Mouse (Mus musculus) CH12.LX (cell line): Measurements from ENCODE around the gene Cdadc1. TPM values are rescaled to one million over a fixed set of nuclear protein-coding genes. Genes with fewer than 3 reads are reported as not detected.

ENCODE experiments used
- DNase-seq: peaks from one replicate; pipeline ENCODE4 v3.0.0-alpha.2; 2013; ENCODE audit errors: extremely low read depth
- H3K27ac ChIP-seq: 2 replicates; pipeline ENCODE4 v1.5.1; 2012; ENCODE audit warnings: low read depth, mild to moderate bottlenecking, control low read depth, moderate library complexity; ENCODE audit not compliant: insufficient read depth
- H3K27me3 ChIP-seq: replicated peaks from 2 replicates; pipeline ENCODE3; 2012; ENCODE audit warnings: inconsistent platforms
- H3K36me3 ChIP-seq, 2 experiments: replicated peaks in 1 of 2; 2 replicates each; pipeline versions ENCODE3 to v1.6.1; 2012; ENCODE audit warnings: inconsistent platforms in 1 of 2, low read length in 1 of 2, mild to moderate bottlenecking in 1 of 2, mixed read lengths in 1 of 2, moderate library complexity in 1 of 2; ENCODE audit not compliant: control insufficient read depth in 1 of 2, insufficient read depth in 1 of 2
- H3K4me1 ChIP-seq, 2 experiments: 2 replicates each; pipeline ENCODE4 v1.6.1; 2012; ENCODE audit warnings: inconsistent platforms in 1 of 2, moderate library complexity in 1 of 2; ENCODE audit not compliant: insufficient read depth in 2 of 2, control insufficient read depth in 1 of 2
- H3K4me2 ChIP-seq: 2 replicates; pipeline ENCODE4 v1.6.1; 2012; ENCODE audit warnings: low read depth, mild to moderate bottlenecking, control low read depth; ENCODE audit not compliant: poor library complexity, insufficient read depth, severe bottlenecking
- H3K4me3 ChIP-seq, 3 experiments: fragments of 150-350 bp in 1 of 3; sonication (generic) in 1 of 3; replicated peaks in 1 of 3; 2 replicates each; pipeline versions ENCODE3 to v1.5.1; 2011 to 2012; ENCODE audit warnings: low read depth in 2 of 3, low read length in 2 of 3, mild to moderate bottlenecking in 2 of 3, moderate library complexity in 2 of 3, control low read depth in 1 of 3, improper control_type of control experiment in 1 of 3, inconsistent platforms in 1 of 3, mixed read lengths in 1 of 3; ENCODE audit not compliant: poor library complexity in 1 of 3
- H3K79me2 ChIP-seq: replicated peaks from 2 replicates; pipeline ENCODE4 v1.6.1; 2012; ENCODE audit warnings: mild to moderate bottlenecking, moderate library complexity; ENCODE audit not compliant: control insufficient read depth, poor library complexity, insufficient read depth, severe bottlenecking; ENCODE audit errors: extremely low read depth
- H3K9ac ChIP-seq: 2 replicates; pipeline ENCODE4 v1.6.1; 2012; ENCODE audit warnings: low read depth, mild to moderate bottlenecking, control low read depth, moderate library complexity; ENCODE audit not compliant: insufficient read depth
- H3K9me3 ChIP-seq: replicated peaks from 2 replicates; pipeline ENCODE3; 2012; ENCODE audit warnings: low read length, inconsistent platforms, mixed read lengths
- BHLHE40 ChIP-seq: IDR thresholded peaks from 2 replicates; pipeline ENCODE4 v1.6.1; 2011; ENCODE audit warnings: mild to moderate bottlenecking, low read depth, low read length, improper control_type of control experiment
- CHD1 ChIP-seq: IDR thresholded peaks from 2 replicates; pipeline ENCODE4 v1.6.1; 2012; ENCODE audit warnings: low read depth, low read length, improper control_type of control experiment, inconsistent platforms
- CTCF ChIP-seq, 2 experiments: IDR thresholded peaks in 1 of 2; conservative IDR thresholded peaks in 1 of 2; 2 replicates each; pipeline ENCODE4 v1.5.1; 2011 to 2012; ENCODE audit warnings: low read depth in 2 of 2, low read length in 2 of 2, improper control_type of control experiment in 1 of 2, inconsistent platforms in 1 of 2, mild to moderate bottlenecking in 1 of 2, moderate library complexity in 1 of 2
- ELF1 ChIP-seq: IDR thresholded peaks from 2 replicates; pipeline ENCODE4 v1.6.1; 2014; ENCODE audit warnings: low read depth, mild to moderate bottlenecking, inconsistent platforms, low read length, improper control_type of control experiment
- EP300 ChIP-seq: IDR thresholded peaks from 2 replicates; pipeline ENCODE4 v1.6.1; 2011; ENCODE audit warnings: low read length, improper control_type of control experiment
- ETS1 ChIP-seq: conservative IDR thresholded peaks from 2 replicates; pipeline ENCODE4 v1.6.1; 2012; ENCODE audit warnings: low read depth, mild to moderate bottlenecking, inconsistent platforms, low read length, improper control_type of control experiment, moderate library complexity
- GABPA ChIP-seq: IDR thresholded peaks from 2 replicates; pipeline ENCODE4 v1.6.1; 2012; ENCODE audit warnings: low read depth, low read length, improper control_type of control experiment, inconsistent platforms; ENCODE audit not compliant: insufficient replicate concordance
- HCFC1 ChIP-seq: IDR thresholded peaks from 2 replicates; pipeline ENCODE4 v1.6.1; 2012; ENCODE audit warnings: low read depth, mild to moderate bottlenecking, inconsistent platforms, low read length, improper control_type of control experiment
- IRF4 ChIP-seq: IDR thresholded peaks from 2 replicates; pipeline ENCODE4 v1.6.1; 2014; ENCODE audit warnings: low read depth, mild to moderate bottlenecking, inconsistent platforms, low read length, improper control_type of control experiment
- JUND ChIP-seq: conservative IDR thresholded peaks from 2 replicates; pipeline ENCODE4 v1.6.1; 2011; ENCODE audit warnings: low read depth, low read length, improper control_type of control experiment
- MAFK ChIP-seq: IDR thresholded peaks from 2 replicates; pipeline ENCODE4 v1.6.1; 2011; ENCODE audit warnings: low read length, improper control_type of control experiment; ENCODE audit not compliant: insufficient replicate concordance
- MAX ChIP-seq: IDR thresholded peaks from 2 replicates; pipeline ENCODE4 v1.6.1; 2011; ENCODE audit warnings: low read length, improper control_type of control experiment
- MAZ ChIP-seq: IDR thresholded peaks from 2 replicates; pipeline ENCODE4 v1.6.1; 2012; ENCODE audit warnings: low read depth, mild to moderate bottlenecking, inconsistent platforms, low read length, improper control_type of control experiment, moderate library complexity
- MYC ChIP-seq: IDR thresholded peaks from 2 replicates; pipeline ENCODE4 v1.6.1; 2011; ENCODE audit warnings: low read depth, mild to moderate bottlenecking, improper control_type of control experiment, low read length
- NRF1 ChIP-seq: IDR thresholded peaks from 2 replicates; pipeline ENCODE4 v1.6.1; 2014; ENCODE audit warnings: low read depth, mild to moderate bottlenecking, inconsistent platforms, low read length, improper control_type of control experiment, moderate library complexity
- PAX5 ChIP-seq: IDR thresholded peaks from 2 replicates; pipeline ENCODE4 v1.6.1; 2012; ENCODE audit warnings: low read length, inconsistent platforms, mixed read lengths
- POLR2A ChIP-seq: IDR thresholded peaks from 2 replicates; pipeline ENCODE4 v1.6.1; 2011; ENCODE audit warnings: low read depth, mild to moderate bottlenecking, improper control_type of control experiment, low read length
- TCF12 ChIP-seq: IDR thresholded peaks from 2 replicates; pipeline ENCODE4 v1.6.1; 2014; ENCODE audit warnings: low read depth, mild to moderate bottlenecking, inconsistent platforms, low read length, improper control_type of control experiment
- UBTF ChIP-seq: IDR thresholded peaks from 2 replicates; pipeline ENCODE4 v1.6.1; 2012; ENCODE audit warnings: low read depth, mild to moderate bottlenecking, inconsistent platforms, low read length, improper control_type of control experiment, moderate library complexity
- USF1 ChIP-seq: IDR thresholded peaks from 2 replicates; pipeline ENCODE4 v1.6.1; 2014; ENCODE audit warnings: low read depth, mild to moderate bottlenecking, inconsistent platforms, low read length, improper control_type of control experiment
- USF2 ChIP-seq: conservative IDR thresholded peaks from 2 replicates; pipeline ENCODE4 v1.6.1; 2011; ENCODE audit warnings: low read depth, low read length, improper control_type of control experiment
- ZKSCAN1 ChIP-seq: IDR thresholded peaks from 2 replicates; pipeline ENCODE4 v1.6.1; 2012; ENCODE audit warnings: low read depth, inconsistent platforms, low read length, improper control_type of control experiment, borderline replicate concordance
- ZMIZ1 ChIP-seq: IDR thresholded peaks from 2 replicates; pipeline ENCODE4 v1.6.1; 2012; ENCODE audit warnings: low read depth, mild to moderate bottlenecking, inconsistent platforms, low read length, improper control_type of control experiment
- ZNF384 ChIP-seq: IDR thresholded peaks from 2 replicates; pipeline ENCODE4 v1.6.1; 2012; ENCODE audit warnings: low read depth, low read length, improper control_type of control experiment, inconsistent platforms
- dilution Hi-C: fragments of 300-500 bp; cut with MboI; formaldehyde crosslinking; loops from 2 replicates; pipeline ENCODE4 v1.14.3; 2020; ENCODE audit warnings: low sequenced_read_pairs; ENCODE audit not compliant: extremely low pct_unique_long_range_greater_than_20kb, extremely low pct_ligation_motif_present
- in situ Hi-C: fragments of 300-500 bp; cut with MboI; formaldehyde crosslinking; loops from 3 replicates; pipeline ENCODE4 v1.14.3; 2019; ENCODE audit warnings: low sequenced_read_pairs, low pct_ligation_motif_present, low pct_unique_long_range_greater_than_20kb, mixed read lengths
- polyA plus RNA-seq: library from polyadenylated mRNA; unstranded; fragments of >175 nt; gene quantifications from 2 replicates; pipeline ENCODE4 v1.2.1, GENCODE M21; 2012; ENCODE audit warnings: low read depth; ENCODE audit not compliant: insufficient read length
- total RNA-seq, 2 experiments: library from RNA; depleted of rRNA; stranded (reverse); fragments of 300-350 nt in 1 of 2; fragments of >200 nt in 1 of 2; gene quantifications; 2 replicates each; pipeline ENCODE4 v1.2.3; 2012 to 2014

Gene Cdadc1
- total and polyA plus RNA-seq, 3 experiments, result 5.3 to 21.7 (median 11.0) TPM

DNA sequence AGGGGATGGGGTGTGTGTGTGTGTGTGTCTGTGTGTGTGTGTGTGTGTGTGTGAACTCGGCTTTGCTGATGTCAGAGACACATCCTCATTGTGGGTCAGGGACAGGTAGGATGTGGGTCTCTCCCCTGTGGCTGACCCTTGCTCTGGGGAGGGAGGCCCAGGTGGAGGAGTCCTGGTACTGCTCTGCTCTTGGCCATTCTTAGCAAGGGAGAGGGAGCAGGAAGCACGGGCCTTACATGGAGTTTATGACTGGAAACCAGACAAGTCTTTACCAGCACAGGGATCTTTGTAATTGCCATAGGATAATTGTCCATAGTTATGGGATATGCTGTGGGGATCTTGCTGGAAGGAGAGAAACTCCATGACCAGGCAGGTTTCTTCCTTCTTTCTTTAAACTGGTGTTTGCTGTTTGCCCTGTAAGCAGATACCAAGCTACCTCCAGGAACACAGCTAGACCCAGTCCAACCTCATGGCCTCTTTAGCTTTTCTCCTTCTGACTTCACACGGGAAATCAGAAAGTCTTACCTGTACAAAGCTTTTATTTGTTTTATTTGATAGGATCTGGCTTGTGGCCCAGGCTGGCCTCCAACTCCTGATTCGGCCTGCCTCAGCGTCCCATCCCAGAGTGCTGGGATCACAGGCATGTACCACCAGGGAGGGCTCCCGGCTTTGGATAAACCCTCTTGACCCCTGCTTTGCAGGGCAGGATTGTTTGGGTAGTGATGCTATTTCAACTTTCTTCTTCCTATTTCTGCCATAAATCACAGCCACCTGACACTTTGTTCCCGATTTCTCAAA is 41.3 kb upstream of the Cdadc1 start:
- in situ Hi-C loops, result no loop called here
- no peaks in the 10 kb centered on the region for H3K79me2 ChIP-seq
- no peak overlapping the region for H3K27ac ChIP-seq
- H3K4me2 ChIP-seq, result no peak overlapping the region
- H3K9ac ChIP-seq, result no peak overlapping the region
- H3K4me1 ChIP-seq, result peaks cover 9 to 11% of the 10 kb centered on the region in 2 experiments; a peak in 3 of 4 replicates
- DNase-seq, result no peak
- no peak for TF ChIP-seq PAX5
- TF ChIP-seq NRF1, result no peak
- no peak for TF ChIP-seq POLR2A
- TF ChIP-seq JUND, result no peak
- no peak for TF ChIP-seq CTCF (conservative IDR thresholded peaks at IDR 0.05 in 1 of 2, IDR thresholded peaks at IDR 0.05 in 1 of 2; ENCODE audit: low read depth in 2 of 2, low read length in 2 of 2)
- TF ChIP-seq TCF12, result no peak
- no peak for TF ChIP-seq ELF1
- no peak for TF ChIP-seq EP300
- no peak for TF ChIP-seq ZMIZ1
- no peak for TF ChIP-seq USF2
- no peak for TF ChIP-seq ZKSCAN1
- no peak for TF ChIP-seq UBTF
- no peak for TF ChIP-seq ETS1
- TF ChIP-seq HCFC1, result no peak
- no peaks in the 10 kb centered on the region for H3K36me3 ChIP-seq
- dilution Hi-C loops, result no loop called here
- no peak overlapping the region for H3K4me3 ChIP-seq
- no peaks in the 10 kb centered on the region for H3K27me3 ChIP-seq
- H3K9me3 ChIP-seq, result no peaks in the 10 kb centered on the region

DNA sequence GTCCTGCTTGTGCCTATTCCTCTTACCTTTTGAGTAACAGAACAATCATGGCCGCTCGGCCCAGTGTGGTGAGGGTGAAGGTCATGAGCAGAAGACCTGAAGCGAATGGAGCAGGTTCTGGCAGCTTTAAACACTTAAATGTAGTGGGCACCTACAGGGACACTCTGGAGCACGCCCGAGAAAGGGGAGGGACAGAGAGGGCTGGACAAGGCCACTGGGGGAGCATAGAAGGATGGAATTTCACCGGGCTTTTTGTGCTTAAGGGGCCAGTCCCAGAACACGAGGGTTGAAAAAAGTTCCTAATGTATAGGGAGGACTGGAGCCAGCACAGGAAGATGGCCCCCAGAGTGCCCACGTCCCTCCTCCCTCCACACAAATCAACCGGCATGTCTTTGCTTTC is 36.2 kb upstream of the Cdadc1 start:
- no peak for DNase-seq
- no peak for TF ChIP-seq GABPA
- TF ChIP-seq POLR2A, result no peak
- no peak for TF ChIP-seq JUND
- no peak for TF ChIP-seq ZNF384
- no peak for TF ChIP-seq BHLHE40
- TF ChIP-seq MAX, result no peak
- TF ChIP-seq PAX5, result no peak
- TF ChIP-seq MYC, result no peak
- no peak for TF ChIP-seq ETS1
- no peak for TF ChIP-seq ELF1
- no peak for TF ChIP-seq USF1
- TF ChIP-seq CHD1, result no peak
- no peak for TF ChIP-seq MAFK
- TF ChIP-seq IRF4, result no peak
- no peak for TF ChIP-seq MAZ
- no peak for TF ChIP-seq EP300
- dilution Hi-C loops (no loop called here), in situ Hi-C loops (no loop called here)
- Histone ChIP-seq H3K36me3 (no peaks in the 10 kb centered on the region), H3K4me3 (no peak overlapping the region), H3K79me2 (no peaks in the 10 kb centered on the region), H3K27ac (no peak overlapping the region), H3K9ac (no peak overlapping the region), H3K27me3 (no peaks in the 10 kb centered on the region), H3K4me2 (no peak overlapping the region), H3K4me1 (peaks cover 5 to 6% of the 10 kb centered on the region in 2 experiments), H3K9me3 (no peaks in the 10 kb centered on the region)
